Mouse (Mus musculus) olfactory bulb, adult 2 months (tissue): ENCODE data around the gene Nobox.

Experiments used
- CTCF ChIP-seq: fragments of 200-500 bp; IDR thresholded peaks from 2 replicates; pipeline ENCODE4 v1.5.1; 2012; ENCODE audit warnings: low read depth, mild to moderate bottlenecking, low read length, moderate library complexity; ENCODE audit not compliant: insufficient read depth
- POLR2A ChIP-seq: fragments of 200-500 bp; IDR thresholded peaks from 2 replicates; pipeline ENCODE4 v1.6.1; 2012; ENCODE audit warnings: mild to moderate bottlenecking, low read depth, low read length, moderate library complexity; ENCODE audit not compliant: insufficient read depth

- TF ChIP-seq CTCF: no peak
- TF ChIP-seq POLR2A: no peak
Measured at GRCm38 (mm10) chr6:43347637-43348036, 38.3 kb upstream of the Nobox start.
